Mouse (Mus musculus) liver, embryonic 12.5 days (tissue): Measurements from ENCODE around the gene Pikfyve. TPM values are rescaled to one million over a fixed set of nuclear protein-coding genes. Genes with fewer than 3 reads are reported as not detected.
A peak's percentile ranks its signal among the peaks of the same experiment; 100 is the strongest.
"Not testable (repeated sequence)": the region's sequence is repeated elsewhere in the genome, so short reads cannot be mapped to it uniquely, and the experiment has no call there.

ENCODE experiments used
- ATAC-seq: fragments of 200-750 bp; cut with Nextera tagmentation; 2 replicates; pipeline ENCODE4 v1.8.0; 2017; ENCODE audit warnings: moderate number of reproducible peaks, mild to moderate bottlenecking, moderate library complexity
- H3K27ac ChIP-seq: fragments of 300-500 bp; sonication (generic); 2 replicates; pipeline ENCODE4 v1.5.1; 2016; ENCODE audit warnings: mild to moderate bottlenecking
- H3K27me3 ChIP-seq: fragments of 300-500 bp; sonication (generic); replicated peaks from 2 replicates; pipeline ENCODE4 v1.6.1; 2016; ENCODE audit warnings: mild to moderate bottlenecking, moderate library complexity
- H3K36me3 ChIP-seq: fragments of 300-500 bp; sonication (generic); 2 replicates; pipeline ENCODE4 v1.6.1; 2016; ENCODE audit warnings: mild to moderate bottlenecking, moderate library complexity
- H3K4me1 ChIP-seq: fragments of 300-500 bp; sonication (generic); 2 replicates; pipeline ENCODE4 v1.6.1; 2016
- H3K4me2 ChIP-seq: fragments of 300-500 bp; sonication (generic); 2 replicates; pipeline ENCODE4 v1.6.1; 2016; ENCODE audit warnings: mild to moderate bottlenecking, moderate library complexity
- H3K4me3 ChIP-seq: fragments of 300-500 bp; sonication (generic); 2 replicates; pipeline ENCODE4 v1.5.1; 2016; ENCODE audit warnings: mild to moderate bottlenecking, moderate library complexity
- H3K9ac ChIP-seq: fragments of 300-500 bp; sonication (generic); 2 replicates; pipeline ENCODE4 v1.6.1; 2016; ENCODE audit warnings: mild to moderate bottlenecking, moderate library complexity
- H3K9me3 ChIP-seq: fragments of 300-500 bp; sonication (generic); replicated peaks from 2 replicates; pipeline ENCODE4 v1.6.1; 2016; ENCODE audit warnings: mild to moderate bottlenecking, moderate library complexity
- WGBS: fragments of 180-500 bp; shearing (Covaris S2); methylation state at CpG from one replicate; pipeline ENCODE4 v1.1.7; 2016; ENCODE audit not compliant: insufficient replicate concordance; 5-methylcytosine and 5-hydroxymethylcytosine counted together
- polyA plus RNA-seq: library from polyadenylated mRNA; unstranded; fragments of >200 nt; fragmentation: Nextera tagmentation; extraction: Ambion mirVana; gene quantifications from 2 replicates; pipeline ENCODE4 v1.2.1, GENCODE M21; 2016

Gene Pikfyve
- polyA plus RNA-seq, 1 experiment from 2014 or later = 7.6 TPM

- H3K9ac ChIP-seq, H3K4me3 ChIP-seq, H3K9me3 ChIP-seq, H3K4me1 ChIP-seq, H3K27ac ChIP-seq, H3K27me3 ChIP-seq, H3K4me2 ChIP-seq, ATAC-seq: not testable (repeated sequence)
- WGBS = 80% methylated on average over 3 of the region's 3 CpGs
- H3K36me3 ChIP-seq = peaks cover 23% of the 10 kb centered on the region
Observed at GRCm38 (mm10) chr1:65229768-65230167, 43.3 kb downstream of the Pikfyve start.

DNA sequence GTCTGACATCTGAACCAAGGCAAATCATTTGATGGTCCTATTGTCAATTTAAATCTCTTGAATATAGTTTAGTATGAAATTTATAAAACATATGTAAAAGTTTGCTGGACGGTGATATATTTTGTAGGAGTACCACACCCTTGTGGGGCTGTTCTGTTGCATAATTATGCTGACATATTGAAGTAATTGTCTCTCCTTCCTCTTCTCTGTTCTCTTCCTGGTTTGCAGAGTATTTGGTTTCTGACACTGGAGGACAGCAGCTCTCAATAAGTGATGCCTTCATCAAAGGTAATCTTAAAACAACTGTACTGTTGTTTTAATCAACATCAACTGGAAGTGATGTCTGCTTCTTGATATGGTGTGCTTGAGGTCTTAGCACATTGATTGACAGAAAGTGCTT, 44.1 kb downstream of the Pikfyve start:
- 71% methylated on average over 1 of the region's 1 CpGs for WGBS

DNA sequence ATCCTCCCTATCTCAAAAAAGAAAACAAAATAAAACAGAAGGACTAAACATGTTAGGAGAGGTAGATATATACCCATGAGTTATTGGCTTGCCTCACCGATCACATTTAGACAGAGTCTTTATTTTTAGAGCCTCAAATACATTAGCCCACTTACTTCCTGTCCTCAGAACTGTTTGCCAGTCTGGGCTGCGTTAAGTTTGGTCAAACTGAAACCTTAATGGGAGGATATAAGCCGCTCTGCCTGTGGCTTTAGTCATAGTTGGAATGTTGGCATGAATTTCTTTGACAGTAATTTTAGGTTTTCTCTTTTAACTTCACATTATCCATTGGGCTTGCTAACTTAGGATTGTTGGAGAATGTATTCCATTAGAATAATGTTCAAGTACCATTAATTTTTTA, 51.2 kb downstream of the Pikfyve start:
- Histone ChIP-seq H3K4me1 (no peaks in the 10 kb centered on the region), H3K27me3 (no peaks in the 10 kb centered on the region), H3K4me3 (no peak overlapping the region), H3K36me3 (peaks cover 39% of the 10 kb centered on the region), H3K9ac (no peak overlapping the region), H3K27ac (no peak overlapping the region), H3K9me3 (no peaks in the 10 kb centered on the region), H3K4me2 (no peak overlapping the region)
- ATAC-seq = no peak
- WGBS = 66% methylated on average over 3 of the region's 3 CpGs

More for the DNA sequence above, 44.1 kb downstream of the Pikfyve start:
- Histone ChIP-seq H3K27me3 (no peaks in the 10 kb centered on the region), H3K9ac (no peak overlapping the region), H3K36me3 (peaks cover 29% of the 10 kb centered on the region), H3K4me3 (no peak overlapping the region), H3K4me2 (no peak overlapping the region), H3K9me3 (no peaks in the 10 kb centered on the region), H3K27ac (no peak overlapping the region), H3K4me1 (no peaks in the 10 kb centered on the region)
- no peak for ATAC-seq

DNA sequence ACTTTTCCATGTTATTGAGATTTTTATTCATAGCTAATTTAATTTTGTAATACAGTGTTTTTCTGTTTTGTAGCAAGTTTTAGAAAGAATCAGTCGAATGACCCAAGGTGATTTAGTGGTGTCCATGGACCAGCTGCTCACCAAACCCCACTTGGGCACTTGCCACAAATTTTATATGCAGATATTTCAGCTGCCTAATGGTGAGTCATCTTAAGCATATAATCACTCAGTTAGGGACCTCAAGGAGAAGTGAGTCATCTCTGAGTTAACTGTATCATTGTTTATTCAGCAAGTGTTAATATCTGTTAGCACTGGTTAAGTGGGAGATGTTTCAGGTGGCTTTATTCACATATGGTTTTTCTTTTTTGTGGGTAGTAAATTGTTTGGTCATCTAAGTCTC, 59.2 kb downstream of the Pikfyve start:
- Histone ChIP-seq H3K27ac (no peak overlapping the region), H3K4me2 (no peak overlapping the region), H3K27me3 (no peaks in the 10 kb centered on the region), H3K4me3 (no peak overlapping the region), H3K36me3 (peaks cover 31% of the 10 kb centered on the region), H3K9ac (no peak overlapping the region), H3K9me3 (no peaks in the 10 kb centered on the region), H3K4me1 (no peaks in the 10 kb centered on the region)
- no peak for ATAC-seq
- WGBS = 67% methylated on average over 1 of the region's 1 CpGs

GRCm38 (mm10) chr1:65280461-65280860, 94.0 kb downstream of the Pikfyve start:
- no peaks in the 10 kb centered on the region for H3K4me1 ChIP-seq
- no peaks in the 10 kb centered on the region for H3K27me3 ChIP-seq
- H3K9ac ChIP-seq = no peak overlapping the region
- peaks cover 4% of the 10 kb centered on the region; the same call in 1 of the 2 replicates for H3K36me3 ChIP-seq
- H3K4me3 ChIP-seq = no peak overlapping the region
- ATAC-seq = no peak
- no peak overlapping the region for H3K4me2 ChIP-seq
- H3K27ac ChIP-seq = no peak overlapping the region
- WGBS = 81% methylated on average over 3 of the region's 3 CpGs
- H3K9me3 ChIP-seq = no peaks in the 10 kb centered on the region

- no peak within 1 kb of the TSS for H3K9ac ChIP-seq
- peaks cover 4% of the 10 kb centered on the region; the same call in 1 of the 2 replicates for H3K36me3 ChIP-seq
- no peak within 1 kb of the TSS for H3K4me3 ChIP-seq
- H3K4me1 ChIP-seq = no peaks in the 10 kb centered on the region
- ATAC-seq = no peak
- H3K27me3 ChIP-seq = no peaks in the 10 kb centered on the region
- no peaks in the 10 kb centered on the region for H3K9me3 ChIP-seq
- H3K4me2 ChIP-seq = no peak within 1 kb of the TSS
- no peak within 1 kb of the TSS for H3K27ac ChIP-seq
- WGBS = 74% methylated on average over 6 of the region's 6 CpGs
Observed at GRCm38 (mm10) chr1:65281756-65282155, 95.3 kb downstream of the Pikfyve start, which contains the start of gene Pth2r. Gene Pth2r (plus strand): TSS chr1:65282056.

GRCm38 (mm10) chr1:65282766-65283165, 96.3 kb downstream of the Pikfyve start:
- Histone ChIP-seq H3K27ac (no peak overlapping the region), H3K27me3 (no peaks in the 10 kb centered on the region), H3K9ac (no peak overlapping the region), H3K36me3 (peaks cover 2% of the 10 kb centered on the region; the same call in 1 of the 2 replicates), H3K4me3 (no peak overlapping the region), H3K4me2 (no peak overlapping the region), H3K9me3 (no peaks in the 10 kb centered on the region), H3K4me1 (no peaks in the 10 kb centered on the region)
- no peak for ATAC-seq
- WGBS = 14% methylated on average over 6 of the region's 6 CpGs

DNA sequence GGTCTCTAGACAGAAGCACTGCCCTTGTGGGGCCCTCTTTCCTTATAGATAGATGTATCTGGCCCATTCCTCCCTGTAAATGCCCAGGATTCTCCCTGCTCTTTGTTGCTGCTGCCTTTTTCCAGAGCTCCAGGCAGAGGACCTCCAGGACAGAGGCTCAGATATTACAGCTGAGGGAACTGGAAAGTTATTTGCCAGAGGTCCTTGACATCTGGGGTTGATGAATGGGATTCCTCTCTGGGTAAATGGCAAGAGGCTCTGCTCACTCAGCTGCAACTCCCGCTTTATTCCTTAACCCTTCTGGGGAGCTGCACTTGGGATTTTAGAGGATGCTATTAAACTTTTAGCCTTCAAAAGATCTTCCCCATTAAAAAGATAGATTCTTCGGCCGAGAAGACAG, 122.0 kb downstream of the Pikfyve start:
- H3K4me3 ChIP-seq = no peak overlapping the region
- H3K36me3 ChIP-seq = no peaks in the 10 kb centered on the region
- H3K9ac ChIP-seq = no peak overlapping the region
- peaks cover 18% of the 10 kb centered on the region for H3K27me3 ChIP-seq
- no peaks in the 10 kb centered on the region for H3K9me3 ChIP-seq
- 72% methylated on average over 3 of the region's 3 CpGs for WGBS
- H3K27ac ChIP-seq = no peak overlapping the region
- no peak overlapping the region for H3K4me2 ChIP-seq
- 0 out of 2 replicates have a peak, but pooled peaks cover 8% of the 10 kb centered on the region for H3K4me1 ChIP-seq
- ATAC-seq = no peak

- Histone ChIP-seq H3K27me3 (peaks cover 18% of the 10 kb centered on the region), H3K4me2 (peak overlapping the region; percentile 44), H3K4me3 (0 out of 2 replicates have a peak overlapping the region, but pooled peaks have one; percentile 3), H3K9ac (no peak overlapping the region), H3K9me3 (no peaks in the 10 kb centered on the region), H3K4me1 (0 out of 2 replicates have a peak, but pooled peaks cover 8% of the 10 kb centered on the region), H3K36me3 (no peaks in the 10 kb centered on the region), H3K27ac (no peak overlapping the region)
- ATAC-seq = no peak
- WGBS = 3% methylated on average over 29 of the region's 29 CpGs
Observed at GRCm38 (mm10) chr1:65311214-65311933, 124.9 kb downstream of the Pikfyve start.

- peaks cover 18% of the 10 kb centered on the region for H3K27me3 ChIP-seq
- no peak overlapping the region for H3K4me2 ChIP-seq
- WGBS = 12% methylated on average over 7 of the region's 7 CpGs
- no peaks in the 10 kb centered on the region for H3K36me3 ChIP-seq
- no peak overlapping the region for H3K4me3 ChIP-seq
- H3K9ac ChIP-seq = no peak overlapping the region
- 0 out of 2 replicates have a peak, but pooled peaks cover 8% of the 10 kb centered on the region for H3K4me1 ChIP-seq
- no peaks in the 10 kb centered on the region for H3K9me3 ChIP-seq
- ATAC-seq = no peak
- no peak overlapping the region for H3K27ac ChIP-seq
Observed at GRCm38 (mm10) chr1:65312118-65312517, 125.6 kb downstream of the Pikfyve start.

GRCm38 (mm10) chr1:65312896-65313295, 126.4 kb downstream of the Pikfyve start:
- H3K4me3 ChIP-seq = no peak overlapping the region
- H3K36me3 ChIP-seq = no peaks in the 10 kb centered on the region
- WGBS = 39% methylated on average over 2 of the region's 2 CpGs
- no peak overlapping the region for H3K27ac ChIP-seq
- no peak overlapping the region for H3K9ac ChIP-seq
- peaks cover 18% of the 10 kb centered on the region for H3K27me3 ChIP-seq
- 0 out of 2 replicates have a peak, but pooled peaks cover 8% of the 10 kb centered on the region for H3K4me1 ChIP-seq
- no peak for ATAC-seq
- no peak overlapping the region for H3K4me2 ChIP-seq
- no peaks in the 10 kb centered on the region for H3K9me3 ChIP-seq

- ATAC-seq = no peak; the same call in 1 of the 2 replicates
Observed at GRCm38 (mm10) chr1:65314054-65315021, 127.9 kb downstream of the Pikfyve start.

More at GRCm38 (mm10) chr1:65314054-65315021, 127.9 kb downstream of the Pikfyve start:
- 55% methylated on average over 13 of the region's 13 CpGs for WGBS
- Histone ChIP-seq H3K9ac (no peak overlapping the region), H3K4me3 (no peak overlapping the region), H3K27me3 (peaks cover 18% of the 10 kb centered on the region), H3K4me1 (0 out of 2 replicates have a peak, but pooled peaks cover 8% of the 10 kb centered on the region), H3K4me2 (no peak overlapping the region), H3K27ac (no peak overlapping the region), H3K36me3 (no peaks in the 10 kb centered on the region), H3K9me3 (no peaks in the 10 kb centered on the region)
